Mouse (Mus musculus) liver, postnatal 0 days (tissue): ENCODE results near the gene Qars.

Experiments used
- CTCF ChIP-seq: sonication (generic); IDR thresholded peaks from 2 replicates; pipeline ENCODE4 v1.5.1; 2016; ENCODE audit warnings: antibody characterized with exemption, low read depth
- EP300 ChIP-seq: IDR thresholded peaks from 2 replicates; pipeline ENCODE4 v1.6.1; 2016; ENCODE audit warnings: antibody characterized with exemption, low read depth, mild to moderate bottlenecking

DNA sequence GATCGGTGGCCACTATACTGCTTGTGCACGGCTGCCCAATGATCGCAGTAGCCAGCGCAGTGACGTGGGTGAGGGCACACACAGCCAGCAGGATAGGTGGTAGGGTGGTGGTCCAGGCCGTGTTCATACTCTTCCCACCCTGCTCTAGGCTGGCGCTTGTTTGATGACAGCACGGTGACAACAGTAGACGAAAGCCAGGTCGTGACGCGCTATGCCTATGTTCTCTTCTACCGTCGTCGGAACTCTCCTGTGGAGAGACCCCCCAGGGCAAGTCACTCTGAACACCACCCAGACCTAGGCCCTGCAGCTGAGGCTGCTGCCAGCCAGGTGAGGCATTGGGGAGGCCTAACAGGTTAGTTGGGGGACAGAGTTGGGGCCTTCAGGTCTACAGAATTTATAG is 7.6 kb upstream of the Qars start:
- TF ChIP-seq CTCF = no peak
- no peak for TF ChIP-seq EP300
